Mouse (Mus musculus): ENCODE data around the gene Adprhl2.

Gene Adprhl2

DNA sequence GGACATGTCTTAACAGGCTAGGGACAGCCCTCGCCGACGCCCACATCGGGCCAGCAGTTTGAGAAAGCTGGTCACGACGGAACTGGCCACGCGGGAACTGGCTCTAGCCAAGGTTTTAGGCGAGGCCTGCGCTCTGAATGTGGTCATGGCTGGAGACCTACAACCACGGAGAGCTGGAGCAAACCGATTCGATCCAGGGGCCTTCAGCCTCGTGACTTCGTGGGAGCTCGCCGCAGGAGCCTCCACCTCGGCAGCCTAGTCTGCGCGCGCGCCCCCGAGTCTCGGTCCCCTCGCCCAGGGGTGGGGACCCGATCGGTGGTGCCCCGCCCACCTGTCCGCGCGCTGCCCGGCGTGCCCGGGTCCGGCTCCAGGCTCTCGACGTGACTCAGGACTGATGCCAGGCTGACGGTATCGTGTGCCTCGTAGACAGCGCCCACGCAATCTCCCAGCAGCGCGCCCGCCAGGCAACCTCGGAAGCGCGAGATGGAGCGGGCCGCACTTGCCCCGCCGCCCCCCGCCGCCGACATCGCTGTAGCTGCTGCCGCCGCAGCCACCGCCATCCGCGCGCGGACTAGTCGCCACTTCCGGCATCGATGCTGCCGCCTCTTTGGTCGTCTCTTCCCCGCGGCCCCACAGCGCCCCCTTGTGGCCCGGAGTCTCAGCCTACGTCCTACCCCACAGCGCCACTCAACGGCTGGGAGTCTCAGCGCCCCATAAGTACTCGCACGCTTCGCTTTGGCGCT lies at the start of gene Adprhl2:
Gene Adprhl2 (minus strand): TSS at position 593 of the 743 bp plus-strand sequence.
- peak; percentile 94 to 97 for DNase-seq (ENCODE audit: low read depth in 1 of 2, low spot score in 2 of 2)

DNA sequence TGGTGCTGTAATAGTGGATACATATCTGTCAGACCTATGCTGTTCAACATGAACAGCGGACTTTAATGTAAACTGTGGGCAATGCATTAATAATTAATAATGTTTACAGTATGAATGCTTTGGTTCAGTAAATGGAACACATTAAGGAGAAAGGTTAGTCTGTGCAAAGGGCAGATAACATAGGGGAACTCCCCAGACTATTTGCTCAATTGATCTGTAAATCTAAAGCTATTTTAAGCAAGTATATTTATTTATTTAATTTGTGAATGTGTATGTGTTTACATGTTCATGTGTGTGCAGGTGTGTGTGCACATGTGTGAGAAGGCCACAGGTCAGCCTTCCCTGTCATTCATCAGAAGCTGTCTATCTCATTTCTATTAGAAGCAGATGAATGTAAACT lies 38.6 kb upstream of the Adprhl2 start:
- DNase-seq (ENCODE audit: low read depth in 1 of 2, low spot score in 2 of 2) = no peak

DNA sequence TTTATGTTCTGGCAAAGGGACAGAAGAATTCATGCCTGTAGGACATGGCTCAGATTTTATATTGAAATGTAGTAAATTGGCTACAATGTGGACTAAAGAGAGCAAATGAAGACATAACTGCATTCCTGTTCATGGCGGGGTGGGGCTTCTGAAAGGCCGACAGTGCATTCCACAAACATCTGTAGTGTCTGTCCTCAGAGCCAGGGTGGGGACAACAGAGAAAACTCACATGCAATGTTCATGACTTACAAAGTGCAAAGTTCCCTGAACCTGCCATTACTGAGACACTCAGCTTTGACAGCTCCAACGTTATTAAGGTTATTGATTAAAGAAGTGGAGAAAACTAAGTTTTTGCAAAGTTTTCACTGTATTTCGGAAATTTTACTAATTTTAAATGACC lies 21.9 kb upstream of the Adprhl2 start:
- no peak for DNase-seq (ENCODE audit: low read depth in 1 of 2, low spot score in 2 of 2)

DNA sequence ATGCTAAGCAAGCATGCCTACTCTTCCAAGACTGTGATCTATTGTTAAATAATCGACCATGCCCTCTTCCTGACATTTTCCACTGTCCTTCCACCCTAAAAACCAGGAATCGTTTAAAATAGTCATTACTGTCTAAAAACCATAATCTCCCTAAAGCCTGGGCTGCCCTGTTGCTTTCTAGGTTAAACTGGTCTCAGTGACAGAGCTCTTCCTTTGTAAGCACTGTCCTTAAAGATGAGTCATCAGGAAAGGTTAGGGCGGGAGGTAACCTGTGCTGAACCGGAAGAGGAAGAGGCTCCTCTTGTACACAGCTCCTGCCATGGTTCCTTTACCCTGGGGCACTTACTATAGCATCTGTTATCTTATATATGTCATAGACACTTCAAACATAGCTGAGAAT lies 18.0 kb upstream of the Adprhl2 start:
- no peak for DNase-seq (ENCODE audit: low read depth in 1 of 2, low spot score in 2 of 2)

DNA sequence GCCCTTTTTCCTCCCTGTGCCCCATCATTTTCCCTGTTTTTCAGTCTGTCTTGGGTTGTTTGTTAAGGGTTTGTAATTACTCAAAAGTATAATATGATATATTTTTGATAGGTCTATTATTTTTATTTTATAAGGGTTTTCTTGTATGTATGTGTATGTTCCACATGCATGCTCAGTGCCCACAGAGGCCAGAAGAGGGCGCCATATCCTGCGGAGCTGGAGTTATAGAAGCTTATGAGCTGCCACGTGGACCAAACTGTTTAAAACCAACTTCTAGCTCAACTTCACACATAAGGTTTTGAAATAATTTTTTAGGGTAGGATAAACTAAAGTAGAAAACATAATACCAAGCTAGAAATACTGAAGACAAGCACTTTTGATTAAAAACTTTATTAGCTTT lies 10.9 kb upstream of the Adprhl2 start:
- no peak for DNase-seq (ENCODE audit: low read depth in 1 of 2, low spot score in 2 of 2)

DNA sequence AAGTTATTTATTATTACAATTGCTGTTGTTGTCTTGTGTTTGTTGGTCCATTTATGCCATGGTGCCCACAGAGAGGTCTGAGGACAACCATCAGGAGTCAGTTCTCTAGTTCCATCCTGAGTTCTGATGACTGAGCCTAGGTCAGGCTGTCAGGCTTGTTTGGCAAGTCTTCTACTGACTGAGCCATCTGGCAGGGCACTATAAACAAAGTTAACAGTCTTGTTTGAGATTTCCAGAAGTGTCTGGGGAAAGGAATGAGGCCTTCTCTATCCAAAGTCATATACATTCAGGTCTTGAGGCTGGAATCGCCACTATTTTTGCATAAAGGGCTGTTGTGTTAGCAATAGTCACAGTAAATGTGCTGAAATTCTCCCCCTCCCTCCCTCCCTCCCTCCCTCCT lies 10.2 kb upstream of the Adprhl2 start:
- no peak for DNase-seq (ENCODE audit: low read depth in 1 of 2, low spot score in 2 of 2)

DNA sequence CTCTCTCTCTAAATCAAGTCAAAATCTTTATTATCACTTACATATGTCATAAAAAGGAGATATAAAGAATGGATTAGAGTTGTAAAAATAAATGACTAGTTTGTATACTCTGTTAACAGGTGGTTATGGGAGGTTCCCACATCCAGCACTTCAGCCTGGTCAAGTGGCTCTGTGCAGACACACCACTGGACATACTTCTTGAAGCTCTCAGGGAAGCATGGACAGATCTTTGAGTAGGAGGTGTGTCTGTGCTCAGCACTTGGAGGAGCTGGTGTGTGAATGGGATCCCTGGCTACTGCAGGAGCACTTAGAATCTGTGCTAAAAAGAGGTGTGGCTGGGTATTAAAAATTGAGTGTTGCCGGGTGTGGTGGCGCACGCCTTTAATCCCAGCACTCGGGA lies 8.8 kb upstream of the Adprhl2 start:
- DNase-seq (ENCODE audit: low read depth in 1 of 2, low spot score in 2 of 2) = no peak

DNA sequence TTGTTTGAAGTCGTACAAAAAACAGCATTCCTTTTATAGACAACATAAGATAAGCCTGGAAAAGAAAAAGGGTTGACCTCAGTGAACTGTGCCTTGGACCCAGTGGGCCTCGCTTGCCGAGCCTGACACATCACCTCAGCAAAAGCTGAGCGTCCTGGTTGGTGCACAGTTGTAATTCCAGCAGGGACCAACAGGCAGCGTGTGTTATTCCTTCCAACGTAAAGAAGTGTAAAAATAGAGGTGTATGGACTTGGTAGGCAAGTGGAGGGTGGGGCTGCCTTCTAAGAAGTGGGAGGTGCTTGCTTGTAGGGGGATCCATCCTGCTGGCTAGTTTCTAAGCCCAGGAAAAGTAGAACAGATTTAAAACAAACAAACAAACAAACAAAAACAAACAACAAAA lies 4.5 kb upstream of the Adprhl2 start:
- DNase-seq (ENCODE audit: low read depth in 1 of 2, low spot score in 2 of 2) = no peak

DNA sequence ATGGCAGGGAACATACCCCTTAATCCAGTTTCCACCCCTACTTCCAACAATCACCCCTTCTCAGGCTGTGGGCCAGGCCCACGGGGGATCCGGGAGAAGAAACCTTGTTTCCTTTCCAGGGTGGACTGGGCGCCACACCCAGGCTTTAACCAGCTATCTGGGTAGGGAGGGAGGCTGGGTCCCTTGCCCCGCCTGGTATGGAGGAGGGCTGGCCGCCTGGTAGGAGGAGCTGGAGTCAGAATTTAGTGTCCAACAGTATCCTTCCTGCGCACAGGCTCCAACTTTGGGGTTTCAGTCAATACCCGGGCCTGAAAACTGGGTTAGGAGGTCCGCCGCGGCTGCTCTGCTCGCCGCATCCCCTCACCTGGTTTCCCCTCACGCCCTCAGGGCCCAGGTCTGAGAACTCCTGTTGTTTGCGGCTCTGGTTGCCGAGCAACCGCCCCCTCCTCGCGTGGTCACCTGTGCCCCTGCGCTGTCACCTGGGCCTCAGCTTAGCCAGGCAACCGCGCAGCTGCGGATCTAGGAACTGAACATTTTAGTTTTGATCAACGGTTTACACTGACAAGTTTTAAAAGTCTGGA lies 3.9 kb upstream of the Adprhl2 start, which contains the start of gene Tekt2:
Gene Tekt2 (minus strand): TSS at position 408 of the 581 bp plus-strand sequence.
- DNase-seq (ENCODE audit: low read depth in 1 of 2, low spot score in 2 of 2) = no peak

DNA sequence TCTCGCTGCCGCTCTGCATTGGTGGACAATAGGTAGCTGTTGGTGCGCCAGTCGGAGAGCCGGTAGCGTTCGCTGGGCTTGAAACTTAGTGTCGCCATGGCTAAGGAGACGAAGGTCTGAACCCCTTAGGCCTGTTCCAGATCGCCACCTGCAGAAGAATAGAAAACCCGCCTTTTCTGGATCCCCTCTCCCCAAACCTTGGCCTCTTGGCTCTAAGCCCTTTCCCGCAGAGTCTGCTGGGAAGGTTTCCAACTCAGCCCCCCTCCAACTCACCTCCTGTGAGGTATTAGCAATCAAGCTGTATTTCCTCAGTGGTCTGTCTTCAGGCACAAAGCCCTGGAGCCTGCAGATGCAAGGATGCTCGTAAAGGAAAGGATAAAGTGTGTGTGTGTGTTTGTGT lies 3.4 kb upstream of the Adprhl2 start:
- no peak for DNase-seq (ENCODE audit: low read depth in 1 of 2, low spot score in 2 of 2)

DNA sequence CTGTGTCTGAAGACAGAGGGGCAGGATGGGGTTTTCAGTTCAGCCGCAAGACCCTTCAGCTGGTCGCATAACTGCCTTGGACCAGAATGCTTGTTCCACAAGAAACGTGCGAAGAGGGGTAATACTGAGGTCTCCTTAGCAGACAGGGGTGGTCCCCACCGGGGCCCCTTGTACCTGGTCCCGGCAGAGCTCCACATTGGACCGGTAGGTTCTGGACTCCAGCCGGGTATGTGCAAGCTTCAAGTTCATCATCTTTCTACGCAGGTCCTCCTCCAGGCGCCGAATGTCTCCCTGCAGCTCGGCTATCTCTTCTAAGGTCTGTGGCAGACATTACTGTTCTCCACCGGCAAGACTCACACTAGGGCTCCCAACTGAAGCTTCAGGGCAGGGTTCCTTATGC lies 1.1 kb upstream of the Adprhl2 start:
- no peak for DNase-seq (ENCODE audit: low read depth in 1 of 2, low spot score in 2 of 2)

DNA sequence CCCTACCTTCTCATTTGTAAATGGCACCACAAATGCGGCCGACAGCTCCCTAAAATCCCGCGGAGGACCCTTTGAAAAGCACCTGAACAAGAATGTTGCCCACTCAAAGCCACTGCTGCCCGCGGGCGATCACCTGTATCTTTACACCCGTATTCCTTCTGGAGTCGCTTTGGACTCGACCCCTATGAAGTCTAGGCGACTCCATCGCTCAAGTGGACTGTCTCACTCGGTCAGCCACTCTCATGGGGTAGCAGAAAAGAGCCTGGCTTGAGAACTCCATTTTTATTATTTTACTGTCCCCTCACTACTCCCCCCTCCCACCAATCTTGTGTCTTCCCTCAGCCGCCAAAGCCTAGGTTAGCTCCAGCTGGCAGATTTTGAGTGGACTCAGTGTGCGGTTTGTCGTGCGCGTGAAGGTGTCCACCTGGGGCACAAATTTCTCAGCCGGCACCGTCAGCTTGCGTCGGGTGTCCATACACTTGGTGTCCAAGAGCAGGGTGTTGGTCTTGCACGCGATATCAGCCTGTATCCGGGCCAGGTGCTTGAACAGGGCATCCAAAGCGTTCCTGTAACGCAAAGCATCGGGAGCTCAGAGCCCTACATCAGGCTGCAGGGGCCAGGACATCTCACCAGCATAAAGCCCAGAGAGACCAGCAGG lies 480 bp upstream of the Adprhl2 start:
- no peak for DNase-seq (ENCODE audit: low read depth in 1 of 2, low spot score in 2 of 2)

DNA sequence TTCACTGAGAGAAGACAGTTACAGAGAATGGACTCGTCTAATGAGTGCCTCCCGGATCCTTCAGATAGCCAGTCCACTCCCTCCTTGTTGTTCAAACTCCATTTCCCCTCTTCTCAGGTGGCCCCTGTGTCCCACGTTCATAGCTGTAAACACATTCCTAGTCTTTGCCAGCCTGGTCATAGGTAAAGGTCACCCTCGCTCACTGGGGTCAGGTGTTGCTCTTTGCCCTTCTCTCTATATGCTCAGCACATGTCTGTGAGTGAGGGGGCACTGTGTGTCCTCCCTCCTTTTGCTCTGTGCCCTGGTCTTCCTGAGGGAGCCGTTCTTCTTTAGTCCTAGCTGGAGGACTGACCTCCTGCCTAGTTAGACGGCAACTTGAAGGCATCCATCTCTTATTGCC lies 1.7 kb downstream of the Adprhl2 start:
- DNase-seq (ENCODE audit: low read depth in 1 of 2, low spot score in 2 of 2) = no peak

DNA sequence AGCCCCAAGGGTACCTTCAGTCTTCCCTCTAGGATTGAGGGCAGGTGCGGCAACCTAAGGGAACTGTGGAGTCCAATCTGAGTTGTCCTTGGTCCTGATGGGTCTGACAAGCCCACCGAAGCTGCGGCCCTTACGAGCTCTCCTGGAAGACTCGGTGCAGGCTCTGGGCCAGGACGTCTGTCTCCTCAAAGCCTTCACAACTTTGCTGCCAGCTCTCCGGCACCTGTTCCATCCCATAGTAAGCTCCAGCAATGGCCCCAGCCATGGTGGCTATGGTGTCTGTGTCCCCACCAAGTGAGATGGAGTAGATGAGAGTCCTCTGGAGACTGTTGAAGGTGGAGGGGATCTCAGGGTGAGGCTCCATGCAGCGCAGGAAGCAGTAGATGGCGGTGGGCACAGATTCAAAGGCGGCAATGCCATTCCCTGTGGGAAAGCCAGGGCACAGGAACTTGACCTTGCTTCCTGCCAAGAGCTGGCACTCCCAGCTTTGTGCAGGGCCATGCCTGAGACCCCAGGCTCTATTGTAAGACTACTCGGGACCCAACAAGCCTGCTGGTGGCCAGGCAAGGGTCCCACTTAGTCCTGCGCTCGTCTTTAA lies 5.0 kb downstream of the Adprhl2 start:
- no peak for DNase-seq (ENCODE audit: low read depth in 1 of 2, low spot score in 2 of 2)

DNA sequence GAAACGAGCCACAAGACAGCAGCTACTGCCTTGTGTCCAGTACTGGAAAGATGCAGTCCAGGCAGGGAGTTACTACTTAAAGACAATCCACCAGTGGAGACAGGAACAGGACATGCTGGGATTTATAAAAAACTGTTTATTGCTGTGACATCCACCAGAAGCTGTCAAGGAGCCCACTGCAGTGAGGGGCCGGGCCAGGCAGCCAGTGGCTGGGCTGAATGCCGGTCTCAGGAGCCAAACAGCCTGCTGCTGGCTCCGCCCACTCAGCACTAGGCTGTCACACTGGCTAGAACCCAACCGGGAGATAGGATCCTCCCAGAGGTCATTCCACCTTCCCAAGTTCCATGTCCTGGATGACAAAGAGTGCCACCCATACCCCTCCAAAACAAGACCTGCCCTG lies 5.6 kb downstream of the Adprhl2 start:
- DNase-seq (ENCODE audit: low read depth in 1 of 2, low spot score in 2 of 2) = no peak

DNA sequence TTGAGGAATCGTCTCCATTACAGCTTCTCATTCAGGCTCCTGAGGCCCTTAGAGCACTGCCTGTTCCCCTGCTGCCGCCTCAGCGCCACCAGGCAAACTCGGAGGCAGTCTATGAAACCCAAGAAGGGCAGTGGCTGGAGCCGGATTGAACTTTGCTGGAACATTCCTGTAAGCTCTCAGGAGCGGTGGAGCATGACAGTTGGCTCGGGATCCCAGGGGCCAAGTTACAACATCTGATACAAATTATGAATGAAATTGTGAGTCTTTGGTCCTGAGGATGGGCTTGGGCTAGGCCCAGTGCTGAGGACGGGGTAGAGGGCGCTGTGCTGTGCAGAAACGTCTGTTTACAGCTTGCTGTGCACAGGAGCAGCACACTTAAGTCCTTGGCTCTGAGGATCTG lies 7.1 kb downstream of the Adprhl2 start:
- no peak for DNase-seq (ENCODE audit: low read depth in 1 of 2, low spot score in 2 of 2)

DNA sequence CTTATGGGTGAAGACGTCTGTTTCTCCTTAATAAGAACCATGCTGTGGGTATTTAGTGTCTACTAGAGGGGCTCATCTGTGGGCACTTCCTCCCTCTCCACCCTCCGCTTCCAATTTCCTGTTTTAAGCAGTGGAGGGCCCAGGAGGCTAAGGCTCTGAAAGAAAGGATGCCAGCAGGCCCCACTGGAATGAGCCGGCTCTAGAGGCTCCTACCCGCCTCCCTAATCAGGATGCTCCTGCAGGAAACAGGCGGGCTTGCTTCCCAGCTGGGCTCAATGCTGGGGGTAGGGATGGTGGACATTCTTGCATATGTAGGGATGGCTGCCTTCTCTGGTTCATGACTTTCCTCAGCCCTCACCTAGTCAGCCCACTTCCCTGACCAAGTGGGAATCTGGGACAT lies 8.3 kb downstream of the Adprhl2 start:
- no peak for DNase-seq (ENCODE audit: low read depth in 1 of 2, low spot score in 2 of 2)

DNA sequence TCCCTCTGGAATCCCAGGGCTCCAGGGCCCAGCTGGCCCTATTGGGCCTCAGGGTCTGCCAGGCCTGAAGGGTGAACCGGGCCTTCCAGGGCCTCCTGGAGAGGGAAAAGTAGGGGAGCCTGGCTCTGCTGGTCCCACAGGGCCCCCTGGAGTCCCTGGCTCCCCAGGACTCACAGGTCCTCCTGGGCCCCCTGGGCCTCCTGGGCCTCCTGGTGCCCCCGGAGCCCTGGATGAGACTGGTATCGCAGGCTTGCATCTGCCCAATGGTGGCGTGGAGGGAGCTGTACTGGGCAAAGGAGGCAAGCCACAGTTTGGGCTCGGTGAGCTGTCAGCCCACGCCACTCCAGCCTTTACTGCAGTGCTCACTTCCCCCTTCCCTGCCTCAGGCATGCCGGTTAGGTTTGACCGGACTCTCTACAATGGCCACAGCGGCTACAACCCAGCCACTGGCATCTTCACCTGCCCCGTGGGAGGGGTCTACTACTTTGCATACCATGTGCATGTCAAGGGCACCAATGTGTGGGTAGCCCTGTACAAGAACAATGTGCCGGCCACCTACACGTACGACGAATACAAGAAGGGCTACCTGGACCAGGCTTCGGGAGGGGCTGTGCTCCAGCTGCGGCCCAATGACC lies 9.8 kb downstream of the Adprhl2 start:
- no peak for DNase-seq (ENCODE audit: low read depth in 1 of 2, low spot score in 2 of 2)

DNA sequence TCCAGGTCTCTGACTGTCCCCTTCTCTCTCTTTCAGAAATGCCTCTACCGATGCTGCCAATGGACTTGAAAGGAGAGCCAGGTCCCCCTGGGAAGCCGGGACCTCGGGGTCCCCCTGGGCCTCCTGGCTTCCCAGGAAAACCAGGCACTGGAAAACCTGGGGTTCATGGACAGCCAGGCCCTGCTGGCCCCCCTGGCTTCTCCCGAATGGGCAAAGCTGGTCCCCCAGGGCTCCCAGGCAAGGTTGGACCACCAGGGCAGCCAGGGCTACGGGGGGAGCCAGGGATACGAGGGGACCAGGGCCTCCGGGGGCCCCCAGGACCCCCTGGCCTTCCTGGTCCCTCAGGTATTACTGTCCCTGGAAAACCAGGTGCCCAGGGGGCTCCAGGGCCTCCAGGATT lies 11.2 kb downstream of the Adprhl2 start:
- DNase-seq (ENCODE audit: low read depth in 1 of 2, low spot score in 2 of 2) = no peak

DNA sequence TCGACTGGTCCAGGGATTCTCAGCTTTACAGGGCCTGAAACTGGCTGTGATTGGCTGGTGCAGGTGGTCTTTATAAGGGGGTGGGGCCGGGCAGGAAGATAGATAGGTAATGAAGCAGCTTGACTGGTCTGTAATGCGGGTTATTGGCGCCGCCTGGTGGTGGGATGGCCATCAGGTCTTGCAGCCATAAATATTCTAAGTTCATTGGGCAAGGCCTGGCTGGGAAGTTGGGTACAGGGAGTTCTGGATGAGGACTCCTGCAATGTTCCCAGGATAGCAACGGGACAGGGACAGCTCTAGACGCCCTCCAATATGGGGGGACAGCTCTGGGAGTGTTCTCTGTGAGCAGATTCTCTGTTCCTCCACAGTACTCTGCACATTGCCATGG lies 11.6 kb downstream of the Adprhl2 start:
- DNase-seq (ENCODE audit: low read depth in 1 of 2, low spot score in 2 of 2) = peak in 1 of 2 experiments; percentile 65

DNA sequence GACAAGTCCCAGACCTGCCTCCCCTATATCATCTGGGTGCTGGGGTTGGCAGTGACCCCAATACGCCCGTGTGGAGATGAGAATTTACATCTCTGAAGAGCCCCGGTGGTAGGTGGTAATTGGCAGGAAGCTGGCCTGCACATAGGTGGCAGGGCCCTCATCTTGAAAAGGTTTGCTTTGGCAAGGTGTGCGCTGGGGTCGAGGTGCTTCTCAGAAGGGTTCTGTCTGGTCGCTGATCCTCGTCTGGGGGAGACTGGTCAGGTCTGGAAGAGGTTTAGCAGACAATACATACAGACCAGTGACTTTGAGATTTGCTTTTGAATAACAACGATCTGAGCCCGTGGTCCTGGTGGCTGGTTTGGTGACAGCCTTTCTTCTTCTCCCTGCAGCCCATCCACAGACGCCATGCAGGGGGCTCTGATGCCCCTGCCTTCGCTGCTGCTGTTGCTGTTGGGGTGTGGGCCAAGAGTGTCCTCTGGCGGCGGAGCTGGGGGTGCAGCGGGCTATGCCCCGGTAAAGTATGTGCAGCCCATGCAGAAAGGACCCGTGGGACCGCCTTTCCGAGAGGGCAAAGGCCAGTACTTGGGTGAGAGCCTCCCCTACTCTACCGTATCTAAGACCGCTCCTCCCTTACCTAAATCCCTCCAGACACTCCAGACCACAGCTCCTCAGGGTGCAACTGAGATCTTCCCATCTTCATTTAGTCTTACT lies 12.1 kb downstream of the Adprhl2 start:
- DNase-seq (ENCODE audit: low read depth in 1 of 2, low spot score in 2 of 2) = no peak

Measured in monocyte, adult 2 months (primary cell).